Mouse (Mus musculus) stomach, postnatal 0 days (tissue): ENCODE data around the gene Sh2d3c. TPM values are rescaled to one million over a fixed set of nuclear protein-coding genes. Genes with fewer than 3 reads are reported as not detected.

Experiments used
- ATAC-seq: fragments of 200-750 bp; cut with Nextera tagmentation; 2 replicates; pipeline ENCODE4 v1.8.0; 2017; ENCODE audit not compliant: low FRiP score, low TSS enrichment
- DNase-seq: peaks from one replicate; pipeline ENCODE4 v3.0.0-alpha.2; 2016; ENCODE audit warnings: low spot score
- H3K27ac ChIP-seq: fragments of 300-500 bp; sonication (generic); replicated peaks from 2 replicates; pipeline ENCODE4 v1.5.1; 2014; ENCODE audit warnings: mild to moderate bottlenecking, control low read depth
- H3K27me3 ChIP-seq: fragments of 300-500 bp; sonication (generic); 2 replicates; pipeline ENCODE4 v1.6.1; 2014; ENCODE audit warnings: low read length; ENCODE audit not compliant: control insufficient read depth, insufficient read depth
- H3K36me3 ChIP-seq: fragments of 300-500 bp; sonication (generic); 2 replicates; pipeline ENCODE4 v1.6.1; 2014; ENCODE audit warnings: low read length, mixed read lengths; ENCODE audit not compliant: control insufficient read depth, insufficient read depth
- H3K4me1 ChIP-seq: fragments of 300-500 bp; sonication (generic); replicated peaks from 2 replicates; pipeline ENCODE4 v1.6.1; 2014; ENCODE audit warnings: antibody characterized with exemption; ENCODE audit not compliant: control insufficient read depth, insufficient read depth
- H3K4me2 ChIP-seq: fragments of 300-500 bp; sonication (generic); replicated peaks from 2 replicates; pipeline ENCODE4 v1.6.1; 2014; ENCODE audit warnings: low read depth, mild to moderate bottlenecking, control low read depth, moderate library complexity
- H3K4me3 ChIP-seq: fragments of 300-500 bp; sonication (generic); 2 replicates; pipeline ENCODE4 v1.5.1; 2014; ENCODE audit warnings: low read depth, low read length, control low read depth
- H3K9ac ChIP-seq: fragments of 300-500 bp; sonication (generic); 2 replicates; pipeline ENCODE4 v1.6.1; 2014; ENCODE audit warnings: mild to moderate bottlenecking, low read length, control low read depth, mixed read lengths
- H3K9me3 ChIP-seq: fragments of 300-500 bp; sonication (generic); 2 replicates; pipeline ENCODE4 v1.6.1; 2016; ENCODE audit warnings: low read length; ENCODE audit not compliant: control insufficient read depth
- CTCF ChIP-seq: IDR thresholded peaks from 2 replicates; pipeline ENCODE4 v1.5.1; 2016; ENCODE audit warnings: antibody characterized with exemption, low read depth, mild to moderate bottlenecking, moderate library complexity
- EP300 ChIP-seq: optimal IDR thresholded peaks from 2 replicates; pipeline ENCODE3; 2016; ENCODE audit warnings: antibody characterized with exemption
- WGBS: fragments of 180-500 bp; shearing (Covaris S2); extraction: QIAGEN DNeasy Blood & Tissue Kit; methylation state at CpG from one replicate; pipeline ENCODE4 v1.1.7; 2014; 5-methylcytosine and 5-hydroxymethylcytosine counted together
- polyA plus RNA-seq: library from polyadenylated mRNA; unstranded; fragments of >200 nt; fragmentation: Nextera tagmentation; extraction: Ambion mirVana; gene quantifications from 2 replicates; pipeline ENCODE4 v1.2.1, GENCODE M21; 2015

Gene Sh2d3c
- polyA plus RNA-seq, 1 experiment from 2014 or later = 7.7 TPM

GRCm38 (mm10) chr2:32703046-32703445 lies 17.8 kb upstream of the Sh2d3c start:
- 86% methylated on average over 8 of the region's 8 CpGs for WGBS
- H3K27me3 ChIP-seq = no peaks in the 10 kb centered on the region
- no peak overlapping the region for H3K27ac ChIP-seq
- H3K4me3 ChIP-seq = no peak overlapping the region
- H3K4me2 ChIP-seq = no peak overlapping the region
- DNase-seq (no peak), ATAC-seq (no peak)
- TF ChIP-seq EP300 = no peak
- no peaks in the 10 kb centered on the region for H3K4me1 ChIP-seq
- no peak overlapping the region for H3K9ac ChIP-seq
- H3K9me3 ChIP-seq = no peaks in the 10 kb centered on the region
- H3K36me3 ChIP-seq = peaks cover 17% of the 10 kb centered on the region

GRCm38 (mm10) chr2:32704021-32704421 lies 16.8 kb upstream of the Sh2d3c start, which contains the start of gene Fpgs:
Fpgs (minus strand) TSS chr2:32704145.
- 52% methylated on average over 2 of the region's 2 CpGs for WGBS
- Histone ChIP-seq H3K9me3 (no peaks in the 10 kb centered on the region), H3K9ac (no peak within 1 kb of the TSS), H3K27me3 (no peaks in the 10 kb centered on the region), H3K27ac (no peak within 1 kb of the TSS), H3K36me3 (peaks cover 22% of the 10 kb centered on the region), H3K4me2 (no peak within 1 kb of the TSS), H3K4me3 (no peak within 1 kb of the TSS), H3K4me1 (no peaks in the 10 kb centered on the region)
- TF ChIP-seq CTCF (no peak), EP300 (no peak)
- no peak for ATAC-seq
- DNase-seq = no peak

GRCm38 (mm10) chr2:32705018-32705417 lies 15.8 kb upstream of the Sh2d3c start:
- WGBS = 89% methylated on average over 7 of the region's 7 CpGs
- H3K27me3 ChIP-seq = no peaks in the 10 kb centered on the region
- no peak for ATAC-seq
- no peaks in the 10 kb centered on the region for H3K9me3 ChIP-seq
- H3K36me3 ChIP-seq = peaks cover 30% of the 10 kb centered on the region
- H3K4me3 ChIP-seq = no peak overlapping the region
- H3K9ac ChIP-seq = no peak overlapping the region
- H3K4me1 ChIP-seq = no peaks in the 10 kb centered on the region
- TF ChIP-seq CTCF (no peak), EP300 (no peak)
- H3K4me2 ChIP-seq = no peak overlapping the region
- DNase-seq = no peak
- H3K27ac ChIP-seq = no peak overlapping the region

GRCm38 (mm10) chr2:32706971-32707370 lies 13.9 kb upstream of the Sh2d3c start:
- no peak overlapping the region for H3K4me2 ChIP-seq
- TF ChIP-seq EP300 (no peak), CTCF (no peak)
- no peak overlapping the region for H3K27ac ChIP-seq
- WGBS = 88% methylated on average over 6 of the region's 6 CpGs
- DNase-seq = no peak
- no peaks in the 10 kb centered on the region for H3K4me1 ChIP-seq
- no peak for ATAC-seq
- no peak overlapping the region for H3K4me3 ChIP-seq
- H3K27me3 ChIP-seq = no peaks in the 10 kb centered on the region
- peaks cover 30% of the 10 kb centered on the region for H3K36me3 ChIP-seq
- no peak overlapping the region for H3K9ac ChIP-seq
- H3K9me3 ChIP-seq = no peaks in the 10 kb centered on the region

- DNase-seq = peak; percentile 70
- Histone ChIP-seq H3K9me3 (no peaks in the 10 kb centered on the region), H3K4me3 (no peak overlapping the region), H3K27ac (no peak overlapping the region), H3K9ac (no peak overlapping the region), H3K4me1 (no peaks in the 10 kb centered on the region), H3K36me3 (peaks cover 30% of the 10 kb centered on the region), H3K27me3 (no peaks in the 10 kb centered on the region), H3K4me2 (no peak overlapping the region)
- peak; percentile 89 for TF ChIP-seq CTCF
- TF ChIP-seq EP300 = no peak
- 31% methylated on average over 3 of the region's 3 CpGs for WGBS
- no peak for ATAC-seq
These were observed 12.2 kb upstream of the Sh2d3c start for GRCm38 (mm10) chr2:32708643-32709042.

- peaks cover 25% of the 10 kb centered on the region for H3K36me3 ChIP-seq
- H3K9ac ChIP-seq = no peak overlapping the region
- H3K4me1 ChIP-seq = no peaks in the 10 kb centered on the region
- no peaks in the 10 kb centered on the region for H3K27me3 ChIP-seq
- 89% methylated on average over 20 of the region's 20 CpGs for WGBS
- no peak overlapping the region for H3K27ac ChIP-seq
- DNase-seq = no peak
- no peak overlapping the region for H3K4me3 ChIP-seq
- no peak for ATAC-seq
- no peak overlapping the region for H3K4me2 ChIP-seq
- no peaks in the 10 kb centered on the region for H3K9me3 ChIP-seq
- TF ChIP-seq EP300 (no peak), CTCF (no peak)
These were observed 11.2 kb upstream of the Sh2d3c start for GRCm38 (mm10) chr2:32709521-32710137.
